Mouse (Mus musculus): Measurements from ENCODE around the gene Ppp1r14a. TPM values are rescaled to one million over a fixed set of nuclear protein-coding genes. Genes with fewer than 3 reads are reported as not detected.

Ppp1r14a gene
- polyA plus RNA-seq, 1 experiment, result 0.07 TPM

- no peak for TF ChIP-seq GATA1 (IDR thresholded peaks at IDR 0.05; ENCODE audit: low read length)
- H3K36me3 ChIP-seq (ENCODE audit: control insufficient read depth), result peaks cover 4% of the 10 kb centered on the region
- H3K4me3 ChIP-seq (replicated peaks), result no peak overlapping the region
- H3K9me3 ChIP-seq (ENCODE audit: control insufficient read depth, low read length), result no peaks in the 10 kb centered on the region
- H3K4me1 ChIP-seq (ENCODE audit: control insufficient read depth), result peaks cover 55% of the 10 kb centered on the region
- H3K27me3 ChIP-seq (ENCODE audit: control insufficient read depth), result peaks cover 2% of the 10 kb centered on the region; the same call in 1 of the 2 replicates
Measured at GRCm38 (mm10) chr7:29316137-29316734, 27.1 kb downstream of the Ppp1r14a start.

GRCm38 (mm10) chr7:29316976-29317375 is 27.9 kb downstream of the Ppp1r14a start:
- TF ChIP-seq TAL1 (IDR thresholded peaks at IDR 0.05; ENCODE audit: low read length) (no peak), GATA1 (IDR thresholded peaks at IDR 0.05; ENCODE audit: low read length) (no peak)
- H3K36me3 ChIP-seq (ENCODE audit: control insufficient read depth), result peaks cover 9% of the 10 kb centered on the region
- H3K4me1 ChIP-seq (ENCODE audit: control insufficient read depth), result peaks cover 52% of the 10 kb centered on the region

DNA sequence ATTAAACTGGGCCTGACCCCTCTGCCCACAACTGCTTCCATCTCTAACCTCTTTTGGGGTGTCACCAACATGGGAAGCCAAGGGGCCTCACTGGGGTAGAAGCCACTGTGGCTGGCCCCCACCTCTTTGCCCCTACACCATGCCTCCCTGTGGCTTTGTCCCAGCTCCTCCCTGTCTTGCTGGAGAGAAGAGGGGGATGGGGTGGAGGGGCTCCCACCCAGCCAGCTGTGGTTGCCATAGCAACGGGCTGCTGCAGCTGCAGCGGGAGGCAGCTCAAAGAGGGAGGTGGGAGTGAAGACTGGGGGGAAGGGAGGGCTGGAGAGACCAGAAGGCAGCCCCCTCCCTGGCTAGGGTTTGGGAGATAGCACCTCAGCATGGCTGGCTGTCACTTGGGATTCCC is 28.4 kb downstream of the Ppp1r14a start:
- peaks cover 14% of the 10 kb centered on the region for H3K36me3 ChIP-seq (ENCODE audit: control insufficient read depth)
- no peak for TF ChIP-seq TAL1 (IDR thresholded peaks at IDR 0.05; ENCODE audit: low read length)
- TF ChIP-seq GATA1 (IDR thresholded peaks at IDR 0.05; ENCODE audit: low read length), result no peak
- H3K4me3 ChIP-seq (replicated peaks), result no peak overlapping the region
- H3K4me1 ChIP-seq (ENCODE audit: control insufficient read depth), result peaks cover 52% of the 10 kb centered on the region
- no peaks in the 10 kb centered on the region; the same call in 1 of the 2 replicates for H3K27me3 ChIP-seq (ENCODE audit: control insufficient read depth)
- no peaks in the 10 kb centered on the region for H3K9me3 ChIP-seq (ENCODE audit: control insufficient read depth, low read length)

More at GRCm38 (mm10) chr7:29316976-29317375, 27.9 kb downstream of the Ppp1r14a start:
- no peak overlapping the region for H3K4me3 ChIP-seq (replicated peaks)
- no peaks in the 10 kb centered on the region for H3K9me3 ChIP-seq (ENCODE audit: control insufficient read depth, low read length)
- H3K27me3 ChIP-seq (ENCODE audit: control insufficient read depth), result no peaks in the 10 kb centered on the region; the same call in 1 of the 2 replicates

GRCm38 (mm10) chr7:29318115-29318911 is 29.2 kb downstream of the Ppp1r14a start:
- no peak for TF ChIP-seq GATA1 (IDR thresholded peaks at IDR 0.05; ENCODE audit: low read length)
- TF ChIP-seq TAL1 (IDR thresholded peaks at IDR 0.05; ENCODE audit: low read length), result no peak
- Histone ChIP-seq H3K4me1 (ENCODE audit: control insufficient read depth) (peaks cover 46% of the 10 kb centered on the region), H3K36me3 (ENCODE audit: control insufficient read depth) (peaks cover 18% of the 10 kb centered on the region), H3K9me3 (ENCODE audit: control insufficient read depth, low read length) (no peaks in the 10 kb centered on the region), H3K27me3 (ENCODE audit: control insufficient read depth) (no peaks in the 10 kb centered on the region; the same call in 1 of the 2 replicates), H3K4me3 (replicated peaks) (peak overlapping the region; percentile 36)

DNA sequence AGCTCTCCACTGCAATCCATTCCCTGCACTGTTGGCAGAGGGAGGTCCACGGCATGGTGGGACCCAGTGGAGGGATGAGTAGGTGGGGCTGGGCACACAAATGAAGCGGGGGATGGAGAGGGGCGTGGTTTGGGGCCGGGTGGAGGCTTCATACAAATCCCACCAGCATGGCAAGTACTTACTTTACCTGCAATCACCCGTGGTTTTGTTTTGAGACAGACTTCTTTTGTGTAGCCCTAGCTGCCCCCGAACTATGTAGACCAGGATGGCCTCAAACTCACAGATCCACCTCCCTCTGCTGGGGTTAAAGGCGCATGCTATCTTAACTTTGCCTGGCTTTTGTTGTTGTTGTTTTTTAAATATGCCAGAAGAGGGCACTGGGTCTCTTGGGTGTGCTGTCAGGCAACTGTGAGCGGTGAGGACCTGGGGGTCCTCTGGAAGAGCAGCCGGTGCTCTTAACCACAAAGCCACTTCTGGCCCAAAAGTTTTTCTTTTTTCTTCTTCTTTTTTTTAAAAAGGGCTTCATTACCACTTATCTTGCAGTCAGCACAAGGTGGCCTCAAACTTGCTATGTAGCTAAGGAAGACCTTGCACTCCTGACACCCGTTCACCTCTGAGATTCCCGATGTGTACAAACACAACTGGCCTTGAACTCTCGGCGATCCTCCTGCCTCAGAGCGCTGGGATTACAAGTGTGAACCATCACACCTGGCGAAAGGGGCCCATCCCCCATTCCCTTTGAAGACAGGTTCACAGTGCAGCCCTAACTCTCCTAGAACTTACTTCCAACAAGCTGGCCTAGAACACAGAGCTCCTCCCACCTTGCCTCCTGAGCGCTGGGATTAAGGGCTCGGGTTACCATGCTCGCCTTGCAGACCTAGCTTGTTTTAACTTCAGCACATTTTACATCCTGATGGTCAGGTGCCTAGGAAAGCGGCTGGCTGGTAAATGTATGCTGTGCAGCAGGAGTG is 30.5 kb downstream of the Ppp1r14a start:
- peaks cover 44% of the 10 kb centered on the region for H3K4me1 ChIP-seq (ENCODE audit: control insufficient read depth)
- no peaks in the 10 kb centered on the region; the same call in 1 of the 2 replicates for H3K27me3 ChIP-seq (ENCODE audit: control insufficient read depth)
- peaks cover 28% of the 10 kb centered on the region for H3K36me3 ChIP-seq (ENCODE audit: control insufficient read depth)
- no peaks in the 10 kb centered on the region for H3K9me3 ChIP-seq (ENCODE audit: control insufficient read depth, low read length)
- H3K4me3 ChIP-seq (replicated peaks), result peak overlapping the region; percentile 20
- no peak for TF ChIP-seq GATA1 (IDR thresholded peaks at IDR 0.05; ENCODE audit: low read length)
- TF ChIP-seq TAL1 (IDR thresholded peaks at IDR 0.05; ENCODE audit: low read length), result no peak

DNA sequence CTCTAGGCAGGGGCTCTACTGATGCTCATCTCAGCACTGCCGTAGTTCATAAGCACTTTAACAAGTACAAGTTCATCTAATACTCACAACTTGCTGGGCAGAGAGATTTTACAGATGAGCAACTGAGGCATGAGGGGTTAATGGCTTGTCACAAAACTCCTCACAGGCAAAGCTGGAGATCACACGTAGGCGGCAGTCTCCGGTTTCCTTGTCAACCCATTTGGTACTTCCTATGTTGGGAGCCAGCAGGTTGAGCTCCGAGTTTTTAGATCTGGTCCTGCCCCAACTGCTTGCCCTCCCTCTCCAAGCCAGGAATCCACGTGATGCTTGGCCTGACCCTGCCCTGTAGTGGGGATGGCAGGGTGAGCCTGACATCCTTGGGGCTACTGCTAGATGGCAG is 38.0 kb downstream of the Ppp1r14a start:
- H3K4me1 ChIP-seq (ENCODE audit: control insufficient read depth), result no peaks in the 10 kb centered on the region
- peaks cover 67% of the 10 kb centered on the region for H3K36me3 ChIP-seq (ENCODE audit: control insufficient read depth)
- TF ChIP-seq GATA1 (IDR thresholded peaks at IDR 0.05; ENCODE audit: low read length), result no peak
- TF ChIP-seq TAL1 (IDR thresholded peaks at IDR 0.05; ENCODE audit: low read length), result no peak
- no peak overlapping the region for H3K4me3 ChIP-seq (replicated peaks)
- H3K9me3 ChIP-seq (ENCODE audit: control insufficient read depth, low read length), result no peaks in the 10 kb centered on the region
- H3K27me3 ChIP-seq (ENCODE audit: control insufficient read depth), result no peaks in the 10 kb centered on the region

GRCm38 (mm10) chr7:29328984-29329383 is 39.9 kb downstream of the Ppp1r14a start:
- Histone ChIP-seq H3K9me3 (ENCODE audit: control insufficient read depth, low read length) (no peaks in the 10 kb centered on the region), H3K4me3 (replicated peaks) (no peak overlapping the region), H3K36me3 (ENCODE audit: control insufficient read depth) (peaks cover 69% of the 10 kb centered on the region), H3K27me3 (ENCODE audit: control insufficient read depth) (no peaks in the 10 kb centered on the region), H3K4me1 (ENCODE audit: control insufficient read depth) (peaks cover 11% of the 10 kb centered on the region)
- no peak for TF ChIP-seq GATA1 (IDR thresholded peaks at IDR 0.05; ENCODE audit: low read length)
- TF ChIP-seq TAL1 (IDR thresholded peaks at IDR 0.05; ENCODE audit: low read length), result no peak

GRCm38 (mm10) chr7:29334156-29334555 is 45.0 kb downstream of the Ppp1r14a start:
- Histone ChIP-seq H3K9me3 (ENCODE audit: control insufficient read depth, low read length) (no peaks in the 10 kb centered on the region), H3K4me3 (replicated peaks) (no peak overlapping the region), H3K4me1 (ENCODE audit: control insufficient read depth) (peaks cover 62% of the 10 kb centered on the region), H3K36me3 (ENCODE audit: control insufficient read depth) (peaks cover 62% of the 10 kb centered on the region), H3K27me3 (ENCODE audit: control insufficient read depth) (no peaks in the 10 kb centered on the region)
- TF ChIP-seq GATA1 (IDR thresholded peaks at IDR 0.05; ENCODE audit: low read length), result no peak
- TF ChIP-seq TAL1 (IDR thresholded peaks at IDR 0.05; ENCODE audit: low read length), result no peak

Data from erythroblast, embryonic 14.5 days (primary cell).